Mouse (Mus musculus) kidney, adult 18-20 months (tissue): ENCODE data around the gene F11r.

Experiments used
- DNase-seq: peaks from one replicate; pipeline ENCODE4 v3.0.0; 2021

The F11r gene

GRCm38 (mm10) chr1:171439072-171439471, 1.7 kb downstream of the F11r start:
- DNase-seq = no peak

GRCm38 (mm10) chr1:171440025-171440725, 2.8 kb downstream of the F11r start:
- peak; percentile 82 for DNase-seq

- no peak for DNase-seq
Measured at GRCm38 (mm10) chr1:171441466-171442412, 4.4 kb downstream of the F11r start.

GRCm38 (mm10) chr1:171442413-171442760, 5.1 kb downstream of the F11r start:
- no peak for DNase-seq

GRCm38 (mm10) chr1:171445050-171445449, 7.7 kb downstream of the F11r start:
- no peak for DNase-seq

- no peak for DNase-seq
Measured at GRCm38 (mm10) chr1:171446854-171447253, 9.5 kb downstream of the F11r start.

- no peak for DNase-seq
Measured at GRCm38 (mm10) chr1:171447692-171448091, 10.4 kb downstream of the F11r start.

- no peak for DNase-seq
Measured at GRCm38 (mm10) chr1:171450062-171450461, 12.7 kb downstream of the F11r start.

- DNase-seq = no peak
Measured at GRCm38 (mm10) chr1:171451001-171451400, 13.7 kb downstream of the F11r start.

- no peak for DNase-seq
Measured at GRCm38 (mm10) chr1:171452522-171452921, 15.2 kb downstream of the F11r start.

GRCm38 (mm10) chr1:171452923-171453322, 15.6 kb downstream of the F11r start:
- DNase-seq = no peak

GRCm38 (mm10) chr1:171454926-171455325, 17.6 kb downstream of the F11r start:
- no peak for DNase-seq

GRCm38 (mm10) chr1:171457568-171457967, 20.2 kb downstream of the F11r start:
- no peak for DNase-seq

GRCm38 (mm10) chr1:171459791-171460190, 22.5 kb downstream of the F11r start:
- DNase-seq = no peak

- no peak for DNase-seq
Measured at GRCm38 (mm10) chr1:171460551-171461503, 23.5 kb downstream of the F11r start.

- DNase-seq = no peak
Measured at GRCm38 (mm10) chr1:171463133-171463532, 25.8 kb downstream of the F11r start.

GRCm38 (mm10) chr1:171465749-171466412, 28.5 kb downstream of the F11r start:
- no peak for DNase-seq

- no peak for DNase-seq
Measured at GRCm38 (mm10) chr1:171466565-171466964, 29.2 kb downstream of the F11r start.

GRCm38 (mm10) chr1:171469678-171470077, 32.3 kb downstream of the F11r start:
- DNase-seq = no peak

- peak; percentile 68 for DNase-seq
Measured at GRCm38 (mm10) chr1:171470371-171470871, 33.1 kb downstream of the F11r start.

GRCm38 (mm10) chr1:171470896-171471295, 33.6 kb downstream of the F11r start:
- DNase-seq = no peak

- DNase-seq = no peak
Measured at GRCm38 (mm10) chr1:171471452-171471851, 34.1 kb downstream of the F11r start.
